Mouse (Mus musculus) neural tube, embryonic 10.5 days (tissue): ENCODE results near the gene Zbtb20.

Experiments used
- DNase-seq: peaks from one replicate; pipeline ENCODE4 v3.0.0-alpha.2; 2017; ENCODE audit warnings: low spot score; ENCODE audit errors: extremely low spot score

Gene Zbtb20

GRCm38 (mm10) chr16:43191060-43191850 lies 315.6 kb downstream of the Zbtb20 start:
- DNase-seq, result no peak

DNA sequence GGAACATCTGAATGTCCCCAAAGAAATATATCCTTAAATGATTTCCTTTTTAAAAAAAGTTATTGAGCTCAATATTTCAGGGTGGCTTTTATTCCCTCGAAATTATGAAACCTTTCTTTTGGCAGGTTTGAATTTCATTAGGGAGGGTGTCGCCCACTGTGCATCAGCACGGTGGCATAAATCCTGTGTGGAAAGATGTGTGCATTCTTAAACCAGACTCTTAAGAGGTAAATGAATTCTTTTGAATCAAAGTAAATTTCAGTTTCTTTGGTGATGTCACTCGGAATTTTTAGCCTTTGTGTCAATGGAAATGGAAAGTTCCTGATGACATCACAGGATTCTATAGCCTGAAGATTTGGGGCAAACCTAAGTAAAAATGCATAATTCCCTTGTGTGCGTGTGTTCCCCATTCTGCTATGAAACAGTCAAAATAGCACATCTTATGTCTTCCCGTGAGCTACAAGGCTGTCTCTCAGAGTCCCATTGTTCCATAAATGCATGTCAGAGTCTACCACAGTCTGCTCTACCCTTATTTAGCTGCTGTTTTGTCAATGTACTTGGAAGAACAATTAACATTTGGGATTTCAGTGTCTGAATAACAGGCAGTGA lies 318.1 kb downstream of the Zbtb20 start:
- no peak for DNase-seq

- no peak for DNase-seq
These were observed 341.8 kb downstream of the Zbtb20 start for GRCm38 (mm10) chr16:43217336-43218006.

GRCm38 (mm10) chr16:43219367-43219766 lies 343.7 kb downstream of the Zbtb20 start:
- DNase-seq, result no peak

- DNase-seq, result peak; percentile 22
These were observed 345.6 kb downstream of the Zbtb20 start for GRCm38 (mm10) chr16:43221313-43221712.

DNA sequence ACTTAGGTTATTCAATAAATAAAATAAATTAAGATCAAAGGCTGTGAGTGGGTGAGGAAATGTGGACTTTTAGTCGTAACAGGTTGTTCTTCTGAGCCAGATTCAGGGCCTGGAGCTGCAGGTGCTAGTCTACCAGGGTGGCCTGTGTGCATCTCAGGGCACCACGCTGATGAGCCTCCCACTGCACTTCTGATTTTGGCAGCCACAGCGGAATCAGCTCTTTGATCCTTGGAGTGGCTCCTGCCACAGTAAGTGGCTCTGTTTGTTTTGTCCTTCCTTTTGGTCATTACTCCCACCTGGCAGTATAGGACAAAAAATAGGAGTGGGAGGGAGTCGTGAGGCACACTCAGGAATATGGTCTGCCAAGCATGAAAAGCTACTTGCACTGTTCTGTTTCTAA lies 354.6 kb downstream of the Zbtb20 start:
- DNase-seq, result no peak

- no peak for DNase-seq
These were observed 358.6 kb downstream of the Zbtb20 start for GRCm38 (mm10) chr16:43234249-43234648.

DNA sequence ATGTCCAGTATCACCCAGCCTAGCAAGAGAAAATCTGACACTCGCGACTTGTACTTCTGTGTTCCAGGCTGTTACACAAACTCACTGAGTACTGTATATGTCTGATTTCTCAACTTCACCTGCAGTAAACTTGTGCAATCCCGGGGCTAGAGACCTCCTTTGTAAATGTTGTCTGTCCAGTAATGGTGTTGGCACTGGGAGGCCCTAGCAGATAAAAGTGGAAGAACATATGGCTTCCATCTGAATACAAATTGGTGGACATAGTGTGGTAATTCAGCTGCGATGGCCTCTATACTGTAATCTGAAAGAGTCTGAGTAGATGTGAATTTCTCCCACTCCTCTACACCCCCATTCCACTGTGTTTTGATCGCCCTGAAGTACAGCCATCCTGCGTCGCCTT lies 359.6 kb downstream of the Zbtb20 start:
- DNase-seq, result no peak

DNA sequence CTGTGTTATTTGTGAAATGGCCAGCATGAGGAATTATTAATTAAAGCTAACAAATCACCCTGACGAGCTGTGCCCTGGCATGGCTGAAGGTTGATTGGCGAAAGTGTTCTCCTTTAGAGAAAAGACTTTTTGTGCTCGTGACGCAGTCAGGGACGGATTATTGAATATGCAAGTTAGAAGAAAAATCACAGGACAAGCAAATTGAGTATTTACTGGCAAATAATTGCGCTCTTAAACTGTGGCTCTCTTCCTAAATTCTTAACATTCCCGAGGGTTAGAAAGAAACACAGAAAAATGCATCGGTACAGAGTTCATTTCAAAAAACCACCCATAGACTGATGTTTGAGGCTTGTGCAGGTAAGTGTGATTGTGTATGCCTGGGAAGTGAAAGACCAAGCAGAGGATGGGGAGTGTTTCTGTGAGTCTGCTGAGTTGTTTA lies 360.1 kb downstream of the Zbtb20 start:
- DNase-seq, result no peak

GRCm38 (mm10) chr16:43237551-43237950 lies 361.9 kb downstream of the Zbtb20 start:
- no peak for DNase-seq

DNA sequence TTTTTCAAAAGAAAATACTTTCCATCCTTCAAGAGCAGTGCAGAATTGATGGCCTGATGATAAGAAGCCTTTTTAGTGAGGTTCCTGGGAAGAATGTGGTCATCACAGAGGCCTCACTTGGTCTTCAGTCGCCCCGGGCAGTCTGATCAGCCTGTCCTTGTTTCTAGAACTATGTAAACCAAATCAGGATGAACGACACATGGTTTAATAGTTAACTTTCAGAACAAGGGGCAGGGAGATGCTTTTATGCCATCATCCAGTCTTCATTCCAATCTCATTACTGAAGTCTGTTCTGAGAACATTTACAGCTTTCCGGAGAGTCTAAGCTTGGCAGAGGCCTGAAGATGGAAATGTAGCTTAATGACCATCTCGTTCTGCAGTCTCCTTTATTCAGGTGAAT lies 371.3 kb downstream of the Zbtb20 start:
- no peak for DNase-seq

GRCm38 (mm10) chr16:43253077-43253476 lies 377.4 kb downstream of the Zbtb20 start:
- DNase-seq, result no peak

DNA sequence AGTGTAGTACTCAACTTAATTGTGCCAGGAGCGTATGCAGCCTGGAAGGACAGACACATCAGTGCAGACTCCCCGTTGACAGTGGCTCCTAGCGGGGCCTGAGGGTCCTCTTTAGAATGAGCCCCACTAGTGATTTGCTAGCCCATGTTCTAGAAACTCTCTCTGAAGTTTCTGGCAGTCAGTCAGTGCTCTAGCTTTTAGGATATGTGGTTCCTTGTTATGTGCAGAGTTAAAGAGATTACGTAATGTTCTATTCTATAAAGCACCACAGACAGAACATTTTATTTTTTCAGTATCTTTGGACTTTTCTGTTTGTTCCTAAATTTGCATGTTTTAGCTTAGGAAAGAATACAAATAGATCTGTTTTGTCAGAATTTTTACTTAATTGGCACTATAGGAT lies 378.1 kb downstream of the Zbtb20 start:
- no peak for DNase-seq

- DNase-seq, result no peak
These were observed 380.7 kb downstream of the Zbtb20 start for GRCm38 (mm10) chr16:43256191-43256899.

- DNase-seq, result no peak
These were observed 381.2 kb downstream of the Zbtb20 start for GRCm38 (mm10) chr16:43256900-43257281.

DNA sequence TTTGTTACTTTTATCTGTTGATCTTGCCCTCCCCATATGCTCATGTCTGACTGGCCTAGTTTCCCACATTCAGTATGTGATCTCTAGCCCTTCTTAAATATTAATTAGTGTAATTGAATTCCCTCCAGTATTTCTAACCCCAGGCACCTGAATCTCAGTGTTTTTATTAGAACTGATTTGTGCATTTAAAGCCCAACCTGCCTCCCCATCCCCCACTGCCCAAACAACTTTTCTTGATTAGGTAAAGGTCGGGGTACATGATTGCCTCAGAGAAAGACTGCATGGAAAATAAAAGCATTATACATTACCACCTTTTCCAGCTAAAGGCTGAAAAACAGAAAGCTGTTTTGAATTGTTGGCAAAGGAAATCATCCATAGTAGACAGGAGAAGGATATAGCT lies 383.8 kb downstream of the Zbtb20 start:
- no peak for DNase-seq

DNA sequence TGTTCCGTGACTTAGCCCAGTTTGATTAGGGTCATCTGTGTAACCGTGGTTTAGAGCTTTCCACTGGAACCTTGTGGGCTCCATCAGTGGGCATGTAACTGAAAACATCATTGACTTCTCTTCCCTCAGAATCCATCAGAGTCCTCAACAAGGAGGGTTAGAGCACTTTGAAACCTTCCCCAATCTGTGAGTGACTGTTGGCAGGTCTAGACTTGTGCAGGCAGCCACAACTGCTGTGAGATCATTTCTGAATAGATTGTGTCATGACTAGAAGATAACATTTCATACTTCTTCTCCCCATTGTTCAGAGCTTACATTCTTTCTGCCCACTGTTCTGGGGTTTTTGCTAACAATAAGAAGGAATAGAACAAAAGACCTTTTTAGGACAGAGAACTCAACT lies 385.2 kb downstream of the Zbtb20 start:
- DNase-seq, result no peak

- no peak for DNase-seq
These were observed 398.4 kb downstream of the Zbtb20 start for GRCm38 (mm10) chr16:43274057-43274595.

DNA sequence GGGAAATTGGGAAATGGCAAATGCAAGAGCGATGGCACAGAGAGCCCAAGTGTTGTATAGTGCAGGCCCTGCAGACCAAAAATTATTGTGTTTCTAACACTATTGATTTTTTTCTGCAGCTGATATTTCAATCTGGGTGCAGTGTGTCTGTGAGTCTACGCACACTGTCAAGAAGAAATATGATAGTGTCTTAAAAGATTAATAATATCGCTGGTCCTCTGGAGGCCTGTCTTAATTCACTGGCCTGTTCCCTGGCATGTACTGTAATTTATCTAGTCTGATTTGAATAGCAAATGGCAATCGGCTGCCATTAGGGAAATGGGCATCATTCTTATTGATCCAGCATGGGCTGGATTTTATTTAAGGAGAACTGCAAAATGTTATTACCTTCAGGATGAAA lies 401.1 kb downstream of the Zbtb20 start:
- DNase-seq, result no peak

GRCm38 (mm10) chr16:43286319-43286718 lies 410.6 kb downstream of the Zbtb20 start:
- DNase-seq, result no peak

- no peak for DNase-seq
These were observed 411.2 kb downstream of the Zbtb20 start for GRCm38 (mm10) chr16:43286783-43287383.
